Mouse (Mus musculus) CH12.LX (cell line): ENCODE results near the gene Tirap. TPM values are rescaled to one million over a fixed set of nuclear protein-coding genes. Genes with fewer than 3 reads are reported as not detected.

ENCODE experiments used
- DNase-seq: peaks from one replicate; pipeline ENCODE4 v3.0.0-alpha.2; 2013; ENCODE audit errors: extremely low read depth
- H3K27ac ChIP-seq: 2 replicates; pipeline ENCODE4 v1.5.1; 2012; ENCODE audit warnings: low read depth, mild to moderate bottlenecking, control low read depth, moderate library complexity; ENCODE audit not compliant: insufficient read depth
- H3K27me3 ChIP-seq: replicated peaks from 2 replicates; pipeline ENCODE3; 2012; ENCODE audit warnings: inconsistent platforms
- H3K36me3 ChIP-seq, 2 experiments: replicated peaks in 1 of 2; 2 replicates each; pipeline versions ENCODE3 to v1.6.1; 2012; ENCODE audit warnings: inconsistent platforms in 1 of 2, low read length in 1 of 2, mild to moderate bottlenecking in 1 of 2, mixed read lengths in 1 of 2, moderate library complexity in 1 of 2; ENCODE audit not compliant: control insufficient read depth in 1 of 2, insufficient read depth in 1 of 2
- H3K4me1 ChIP-seq, 2 experiments: 2 replicates each; pipeline ENCODE4 v1.6.1; 2012; ENCODE audit warnings: inconsistent platforms in 1 of 2, moderate library complexity in 1 of 2; ENCODE audit not compliant: insufficient read depth in 2 of 2, control insufficient read depth in 1 of 2
- H3K4me2 ChIP-seq: 2 replicates; pipeline ENCODE4 v1.6.1; 2012; ENCODE audit warnings: low read depth, mild to moderate bottlenecking, control low read depth; ENCODE audit not compliant: poor library complexity, insufficient read depth, severe bottlenecking
- H3K4me3 ChIP-seq, 3 experiments: fragments of 150-350 bp in 1 of 3; sonication (generic) in 1 of 3; replicated peaks in 1 of 3; 2 replicates each; pipeline versions ENCODE3 to v1.5.1; 2011 to 2012; ENCODE audit warnings: low read depth in 2 of 3, low read length in 2 of 3, mild to moderate bottlenecking in 2 of 3, moderate library complexity in 2 of 3, control low read depth in 1 of 3, improper control_type of control experiment in 1 of 3, inconsistent platforms in 1 of 3, mixed read lengths in 1 of 3; ENCODE audit not compliant: poor library complexity in 1 of 3
- H3K79me2 ChIP-seq: replicated peaks from 2 replicates; pipeline ENCODE4 v1.6.1; 2012; ENCODE audit warnings: mild to moderate bottlenecking, moderate library complexity; ENCODE audit not compliant: control insufficient read depth, poor library complexity, insufficient read depth, severe bottlenecking; ENCODE audit errors: extremely low read depth
- H3K9ac ChIP-seq: 2 replicates; pipeline ENCODE4 v1.6.1; 2012; ENCODE audit warnings: low read depth, mild to moderate bottlenecking, control low read depth, moderate library complexity; ENCODE audit not compliant: insufficient read depth
- H3K9me3 ChIP-seq: replicated peaks from 2 replicates; pipeline ENCODE3; 2012; ENCODE audit warnings: low read length, inconsistent platforms, mixed read lengths
- CHD2 ChIP-seq: IDR thresholded peaks from 2 replicates; pipeline ENCODE4 v1.6.1; 2011; ENCODE audit warnings: low read length, improper control_type of control experiment
- CTCF ChIP-seq, 2 experiments: IDR thresholded peaks in 1 of 2; conservative IDR thresholded peaks in 1 of 2; 2 replicates each; pipeline ENCODE4 v1.5.1; 2011 to 2012; ENCODE audit warnings: low read depth in 2 of 2, low read length in 2 of 2, improper control_type of control experiment in 1 of 2, inconsistent platforms in 1 of 2, mild to moderate bottlenecking in 1 of 2, moderate library complexity in 1 of 2
- HCFC1 ChIP-seq: IDR thresholded peaks from 2 replicates; pipeline ENCODE4 v1.6.1; 2012; ENCODE audit warnings: low read depth, mild to moderate bottlenecking, inconsistent platforms, low read length, improper control_type of control experiment
- JUN ChIP-seq: IDR thresholded peaks from 2 replicates; pipeline ENCODE4 v1.6.1; 2011; ENCODE audit warnings: low read depth, mild to moderate bottlenecking, low read length, improper control_type of control experiment, moderate library complexity; ENCODE audit not compliant: insufficient read depth
- MAX ChIP-seq: IDR thresholded peaks from 2 replicates; pipeline ENCODE4 v1.6.1; 2011; ENCODE audit warnings: low read length, improper control_type of control experiment
- MEF2A ChIP-seq: IDR thresholded peaks from 2 replicates; pipeline ENCODE4 v1.6.1; 2014; ENCODE audit warnings: low read depth, mild to moderate bottlenecking, inconsistent platforms, low read length, improper control_type of control experiment, borderline replicate concordance
- NELFE ChIP-seq: IDR thresholded peaks from 2 replicates; pipeline ENCODE4 v1.6.1; 2011; ENCODE audit warnings: low read depth, low read length, improper control_type of control experiment
- RAD21 ChIP-seq: IDR thresholded peaks from 2 replicates; pipeline ENCODE4 v1.6.1; 2011; ENCODE audit warnings: low read depth, mild to moderate bottlenecking, low read length, improper control_type of control experiment, moderate library complexity
- SIN3A ChIP-seq: IDR thresholded peaks from 2 replicates; pipeline ENCODE4 v1.6.1; 2012; ENCODE audit warnings: low read length, improper control_type of control experiment, inconsistent platforms
- SMC3 ChIP-seq: IDR thresholded peaks from 2 replicates; pipeline ENCODE4 v1.6.1; 2011; ENCODE audit warnings: low read depth, low read length, improper control_type of control experiment
- UBTF ChIP-seq: IDR thresholded peaks from 2 replicates; pipeline ENCODE4 v1.6.1; 2012; ENCODE audit warnings: low read depth, mild to moderate bottlenecking, inconsistent platforms, low read length, improper control_type of control experiment, moderate library complexity
- USF2 ChIP-seq: conservative IDR thresholded peaks from 2 replicates; pipeline ENCODE4 v1.6.1; 2011; ENCODE audit warnings: low read depth, low read length, improper control_type of control experiment
- ZNF384 ChIP-seq: IDR thresholded peaks from 2 replicates; pipeline ENCODE4 v1.6.1; 2012; ENCODE audit warnings: low read depth, low read length, improper control_type of control experiment, inconsistent platforms
- dilution Hi-C: fragments of 300-500 bp; cut with MboI; formaldehyde crosslinking; loops from 2 replicates; pipeline ENCODE4 v1.14.3; 2020; ENCODE audit warnings: low sequenced_read_pairs; ENCODE audit not compliant: extremely low pct_unique_long_range_greater_than_20kb, extremely low pct_ligation_motif_present
- in situ Hi-C: fragments of 300-500 bp; cut with MboI; formaldehyde crosslinking; loops from 3 replicates; pipeline ENCODE4 v1.14.3; 2019; ENCODE audit warnings: low sequenced_read_pairs, low pct_ligation_motif_present, low pct_unique_long_range_greater_than_20kb, mixed read lengths
- polyA plus RNA-seq: library from polyadenylated mRNA; unstranded; fragments of >175 nt; gene quantifications from 2 replicates; pipeline ENCODE4 v1.2.1, GENCODE M21; 2012; ENCODE audit warnings: low read depth; ENCODE audit not compliant: insufficient read length
- total RNA-seq, 2 experiments: library from RNA; depleted of rRNA; stranded (reverse); fragments of 300-350 nt in 1 of 2; fragments of >200 nt in 1 of 2; gene quantifications; 2 replicates each; pipeline ENCODE4 v1.2.3; 2012 to 2014

Tirap gene
- total and polyA plus RNA-seq, 3 experiments, result 10.5 to 18.7 (median 14.2) TPM

DNA sequence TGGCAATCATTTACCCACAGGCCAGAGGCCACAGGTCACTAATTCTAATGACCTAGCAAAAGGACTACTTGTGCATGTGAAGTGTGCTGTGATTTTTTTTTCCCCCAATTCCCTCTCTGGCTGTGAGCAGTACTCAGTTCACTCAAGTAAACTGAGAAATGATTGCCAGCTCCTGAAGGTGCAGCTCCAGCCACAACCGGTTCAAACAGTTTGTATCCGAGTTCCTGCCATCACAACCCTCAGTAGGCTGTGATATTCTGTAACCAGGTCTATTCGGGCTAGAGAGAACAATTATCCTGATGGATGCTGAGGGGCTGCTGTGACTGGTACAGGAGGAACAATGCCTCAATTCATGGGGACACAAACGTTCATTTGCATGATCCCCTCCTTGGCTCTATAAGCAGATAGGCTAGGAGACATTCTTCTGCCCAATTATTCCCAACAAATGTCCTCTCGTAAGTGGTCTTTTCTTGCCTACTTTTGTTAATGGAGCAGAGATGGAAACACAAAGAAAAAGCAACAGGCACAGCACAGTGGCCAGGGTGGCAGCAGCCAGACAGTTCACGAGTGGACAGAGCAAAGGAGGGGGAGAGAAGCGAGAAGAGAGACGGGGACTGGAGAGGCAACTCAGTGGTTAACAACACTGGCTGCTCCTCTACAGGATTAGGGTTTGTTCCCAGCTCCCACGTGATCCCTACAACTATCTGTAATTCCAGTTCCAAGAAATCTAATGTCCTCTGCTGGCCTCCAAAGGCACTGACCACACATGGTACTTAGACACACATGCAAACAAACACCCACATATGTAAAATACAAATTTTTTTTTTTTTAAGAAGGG is 33.1 kb downstream of the Tirap start:
- no peak for DNase-seq
- Histone ChIP-seq H3K27ac (no peak overlapping the region), H3K9ac (no peak overlapping the region), H3K4me3 (no peak overlapping the region), H3K4me1 (peaks cover 10 to 25% of the 10 kb centered on the region in 2 experiments), H3K9me3 (no peaks in the 10 kb centered on the region), H3K4me2 (no peak overlapping the region), H3K27me3 (no peaks in the 10 kb centered on the region), H3K79me2 (no peaks in the 10 kb centered on the region), H3K36me3 (peaks cover 36 to 83% of the 10 kb centered on the region in 2 experiments)
- TF ChIP-seq HCFC1 (no peak), NELFE (no peak), SMC3 (no peak), MEF2A (no peak), SIN3A (no peak), JUN (no peak), CHD2 (no peak), MAX (no peak)
- dilution Hi-C loops, result no loop called here
- in situ Hi-C loops, result no loop called here

DNA sequence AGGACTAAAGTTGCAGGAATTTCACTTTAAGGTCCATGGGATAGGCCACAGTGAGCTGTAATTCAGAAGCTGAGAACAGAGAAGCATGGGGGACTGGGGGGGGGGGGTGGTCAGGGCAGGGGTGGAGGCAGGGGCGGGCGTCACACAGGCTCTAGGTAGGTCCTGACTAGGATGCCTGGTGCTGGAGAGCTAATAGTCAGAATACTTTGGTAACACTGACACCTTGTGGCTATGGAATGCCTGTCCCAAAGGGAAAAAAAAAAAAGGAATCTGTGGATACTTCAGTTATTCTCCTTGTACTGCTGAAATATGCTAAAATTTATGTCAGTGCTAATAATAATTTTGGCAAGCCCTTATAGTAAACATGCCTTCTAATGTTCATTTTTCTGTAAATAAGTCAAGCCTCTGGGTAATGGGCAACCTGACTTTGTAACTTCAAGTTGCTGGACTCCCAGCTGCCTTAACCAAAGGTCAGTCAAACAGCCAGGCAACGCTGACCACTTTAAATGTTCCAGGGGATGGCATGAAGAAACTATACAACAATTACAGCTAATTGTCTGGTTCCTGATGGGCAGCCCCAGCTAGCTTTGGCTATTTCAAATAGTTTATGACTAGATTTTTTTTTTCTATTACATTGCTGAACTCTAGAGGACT is 33.8 kb downstream of the Tirap start:
- H3K36me3 ChIP-seq, result peaks cover 40 to 88% of the 10 kb centered on the region in 2 experiments
- no peaks in the 10 kb centered on the region for H3K79me2 ChIP-seq
- TF ChIP-seq SMC3 (peak; percentile 39), CTCF (conservative IDR thresholded peaks at IDR 0.05 in 1 of 2, IDR thresholded peaks at IDR 0.05 in 1 of 2; ENCODE audit: low read depth in 2 of 2, low read length in 2 of 2) (peak in 1 of 2 experiments; percentile 60; a peak in 2 of 4 replicates), UBTF (no peak), RAD21 (peak; percentile 64), ZNF384 (peak; percentile 75), USF2 (no peak)
- no peaks in the 10 kb centered on the region for H3K27me3 ChIP-seq
- H3K9me3 ChIP-seq, result no peaks in the 10 kb centered on the region
- no peak for DNase-seq
- H3K27ac ChIP-seq, result no peak overlapping the region
- H3K4me3 ChIP-seq, result no peak overlapping the region
- dilution Hi-C loops, result no loop called here
- peaks cover 10 to 26% of the 10 kb centered on the region in 2 experiments for H3K4me1 ChIP-seq
- H3K4me2 ChIP-seq, result no peak overlapping the region
- no peak overlapping the region for H3K9ac ChIP-seq
- in situ Hi-C loops, result no loop called here
